Mouse (Mus musculus) fat pad, adult 2 months (tissue): ENCODE results near the gene Adcyap1.

Experiments used
- DNase-seq: peaks from one replicate; pipeline ENCODE4 v3.0.0-alpha.2; 2011; ENCODE audit warnings: low read depth, low spot score; ENCODE audit errors: extremely low read depth

Adcyap1 gene

GRCm38 (mm10) chr17:93198717-93199116, at the start of gene Adcyap1:
TSS of gene Adcyap1 (plus strand) at chr17:93199017.
- no peak for DNase-seq

- DNase-seq = no peak
These were observed 40.5 kb upstream of the Adcyap1 start for GRCm38 (mm10) chr17:93158280-93158851.

GRCm38 (mm10) chr17:93169572-93169971, 29.2 kb upstream of the Adcyap1 start:
- no peak for DNase-seq

DNA sequence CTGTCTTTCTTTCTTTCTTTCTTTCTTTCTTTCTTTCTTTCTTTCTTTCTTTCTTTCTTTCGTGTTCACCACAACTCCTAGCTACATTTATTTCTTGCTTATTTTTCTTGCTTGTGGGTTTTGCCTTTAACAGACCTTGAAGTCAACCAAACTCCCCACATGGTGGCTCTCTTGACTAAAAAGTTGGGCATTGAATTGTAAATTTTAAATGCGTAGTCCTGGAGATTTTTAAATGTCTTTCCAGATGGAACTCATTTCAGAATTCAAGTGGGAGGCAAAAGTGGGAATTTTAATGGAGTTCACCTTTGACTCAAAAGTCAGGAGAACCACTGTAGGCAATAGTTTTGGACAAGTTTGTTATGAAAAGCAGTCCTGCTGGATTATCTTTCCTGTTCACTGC, 2.0 kb upstream of the Adcyap1 start:
- no peak for DNase-seq

DNA sequence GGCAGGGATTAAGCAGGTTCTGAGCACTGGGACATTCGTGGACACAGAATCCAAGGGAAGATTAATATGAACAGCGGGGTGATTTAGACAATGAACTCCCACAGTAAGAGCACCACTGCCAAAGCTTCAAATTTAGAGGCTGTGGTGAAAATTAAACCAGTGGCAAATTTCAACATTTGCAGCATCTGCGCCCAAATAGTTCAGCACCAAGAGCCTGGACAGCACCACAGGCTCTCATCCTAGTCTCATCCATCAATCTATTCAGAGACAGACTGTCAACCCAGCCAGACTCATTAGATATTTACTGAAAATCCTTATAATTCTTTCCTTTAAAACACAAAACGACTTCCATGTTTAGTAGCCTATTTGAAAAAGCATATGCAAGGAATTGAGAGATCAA, 604 bp upstream of the Adcyap1 start:
- no peak for DNase-seq

- no peak for DNase-seq
These were observed 401 bp downstream of the Adcyap1 start for GRCm38 (mm10) chr17:93199218-93199617.

DNA sequence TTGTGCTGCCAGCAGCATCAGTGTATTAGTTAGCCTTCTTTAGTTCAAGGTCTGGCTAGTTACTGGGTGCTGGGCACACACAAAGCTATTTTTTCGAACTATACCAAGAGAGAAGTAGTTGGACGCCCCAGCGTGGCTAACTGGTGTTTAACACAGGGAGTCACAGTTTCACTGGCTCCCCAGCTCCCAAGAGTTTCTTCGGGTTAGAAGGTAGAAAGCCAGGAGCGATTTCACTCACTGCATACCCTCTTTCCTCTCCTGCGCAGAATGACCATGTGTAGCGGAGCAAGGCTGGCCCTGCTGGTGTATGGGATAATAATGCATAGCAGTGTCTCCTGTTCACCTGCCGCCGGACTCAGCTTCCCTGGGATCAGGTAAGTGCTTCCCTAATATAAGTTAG, 930 bp downstream of the Adcyap1 start:
- DNase-seq = no peak

- no peak for DNase-seq
These were observed 1.8 kb downstream of the Adcyap1 start for GRCm38 (mm10) chr17:93200386-93201264.

DNA sequence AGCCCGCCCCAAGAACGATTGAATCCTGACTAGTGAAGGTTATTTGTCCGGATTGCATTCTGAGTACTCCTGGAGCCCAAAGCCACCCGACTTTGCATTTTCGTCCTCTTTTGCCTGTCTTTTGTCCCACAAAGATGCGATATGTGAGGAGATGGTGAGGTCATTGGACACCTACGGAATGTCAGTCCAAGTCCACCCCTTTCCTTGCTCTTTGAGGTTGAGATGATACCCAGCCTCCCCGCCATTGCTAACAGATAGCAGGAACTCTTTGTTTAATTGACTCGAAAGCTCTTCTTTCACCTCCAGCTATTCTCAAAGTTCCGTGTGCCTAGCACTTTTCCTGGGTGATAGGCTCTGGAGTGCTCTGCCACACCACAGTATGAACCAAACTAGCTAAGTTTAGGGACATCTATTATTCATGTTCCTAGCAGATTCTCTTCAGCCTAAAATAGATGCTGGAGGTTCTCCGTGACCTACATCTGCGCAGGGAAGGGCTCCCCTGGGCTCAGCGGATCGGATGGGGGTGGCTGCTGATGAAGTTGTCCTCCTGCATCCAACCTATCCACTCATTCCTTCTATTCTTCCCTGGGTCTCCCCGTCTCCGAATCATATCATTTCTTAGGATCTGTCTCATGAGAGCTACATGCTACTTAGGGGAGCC, 2.6 kb downstream of the Adcyap1 start:
- no peak for DNase-seq

GRCm38 (mm10) chr17:93202165-93203075, 3.6 kb downstream of the Adcyap1 start:
- DNase-seq = no peak

GRCm38 (mm10) chr17:93203076-93204031, 4.5 kb downstream of the Adcyap1 start:
- no peak for DNase-seq

DNA sequence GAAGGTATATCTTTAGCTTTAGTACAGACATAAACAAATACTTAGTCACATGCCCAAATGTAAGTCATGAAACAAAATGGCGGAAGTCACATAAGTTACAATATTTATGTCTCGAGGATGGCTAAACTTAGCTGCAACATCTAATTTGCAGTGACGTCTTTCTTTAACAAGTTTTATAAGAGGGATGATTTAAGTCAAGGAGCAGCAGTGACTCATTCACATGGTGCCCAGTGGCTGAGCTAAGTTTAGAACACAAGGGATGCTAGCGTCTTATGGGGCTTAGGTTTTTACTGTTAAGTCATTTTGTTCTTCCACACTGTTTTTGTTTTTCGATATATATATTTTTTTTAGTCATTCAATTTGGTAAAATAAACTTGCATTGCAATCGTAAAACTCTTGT, 19.0 kb downstream of the Adcyap1 start:
- DNase-seq = no peak

GRCm38 (mm10) chr17:93218640-93219039, 19.8 kb downstream of the Adcyap1 start:
- no peak for DNase-seq

GRCm38 (mm10) chr17:93237355-93237754, 38.5 kb downstream of the Adcyap1 start:
- no peak for DNase-seq
